Mouse (Mus musculus) layer of hippocampus, postnatal 25 days (tissue): ENCODE results near the gene Dock9. TPM values are rescaled to one million over a fixed set of nuclear protein-coding genes. Genes with fewer than 3 reads are reported as not detected.
A peak's percentile ranks its signal among the peaks of the same experiment; 100 is the strongest.
"Not testable (repeated sequence)": the region's sequence is repeated elsewhere in the genome, so short reads cannot be mapped to it uniquely, and the experiment has no call there.

Experiments used
- DNase-seq, 2 experiments: peaks; one replicate each; pipeline ENCODE4 v3.0.0; 2022; ENCODE audit warnings: mixed read lengths in 2 of 2, low spot score in 1 of 2; ENCODE audit errors: extremely low spot score in 1 of 2
- total RNA-seq, 2 experiments: library from RNA; stranded (reverse); gene quantifications; 2 replicates each; pipeline ENCODE4 v1.2.3; 2021

Gene Dock9
- total RNA-seq, 2 experiments from 2014 or later = 195 to 220 TPM

- no peak for DNase-seq
Measured at GRCm38 (mm10) chr14:121706482-121706901, 91.1 kb downstream of the Dock9 start.

GRCm38 (mm10) chr14:121705644-121706043, 92.0 kb downstream of the Dock9 start:
- no peak for DNase-seq

GRCm38 (mm10) chr14:121702534-121702933, 95.1 kb downstream of the Dock9 start:
- no peak for DNase-seq

GRCm38 (mm10) chr14:121700013-121700412, 97.6 kb downstream of the Dock9 start:
- DNase-seq = no peak

DNA sequence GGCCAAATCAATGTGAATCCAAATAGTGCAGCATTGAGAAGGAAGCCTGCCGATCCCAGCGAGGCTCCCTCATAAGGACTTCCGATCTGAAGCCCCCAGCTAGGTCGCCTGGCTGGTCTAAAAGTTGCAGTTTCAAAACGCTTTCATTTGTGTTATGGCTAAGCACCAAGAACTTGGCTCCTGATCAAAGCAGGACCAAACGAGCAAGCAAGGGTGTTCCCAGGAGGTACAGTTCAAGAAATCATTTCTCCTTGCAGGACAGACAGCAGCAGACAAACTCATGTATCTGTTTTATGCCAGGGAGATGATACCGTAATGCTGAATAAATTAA, 99.1 kb downstream of the Dock9 start:
- DNase-seq = no peak

GRCm38 (mm10) chr14:121697709-121698619, 99.7 kb downstream of the Dock9 start:
- peak in 1 of 2 experiments; percentile 48 for DNase-seq

DNA sequence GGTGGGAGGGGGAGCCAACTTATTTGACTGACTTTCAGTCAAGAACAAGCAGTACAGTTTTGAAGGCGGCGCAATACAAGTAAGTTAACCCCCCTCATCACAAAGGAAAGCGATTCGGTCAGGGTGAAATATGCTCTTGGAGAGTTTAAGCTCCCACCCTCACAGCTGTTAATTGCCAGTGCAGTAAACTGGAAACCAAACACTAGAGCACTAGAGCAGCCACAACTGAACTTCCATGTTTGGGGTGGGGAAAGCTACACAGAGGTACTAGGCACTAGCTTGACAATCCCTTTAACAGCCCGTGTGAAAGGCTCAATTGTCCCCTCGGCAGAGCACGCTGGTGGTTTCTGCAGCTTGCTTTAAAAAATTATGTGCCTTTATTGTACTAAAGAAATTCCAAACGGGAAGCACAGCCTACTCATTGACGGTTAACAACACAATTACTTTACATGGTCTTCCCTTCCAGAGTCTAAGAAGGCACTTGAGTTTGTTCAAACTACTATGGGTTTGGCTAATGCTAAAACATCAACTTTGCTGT, 100.4 kb downstream of the Dock9 start:
- DNase-seq = no peak

- DNase-seq = no peak
Measured at GRCm38 (mm10) chr14:121696429-121697118, 101.1 kb downstream of the Dock9 start.

- no peak for DNase-seq
Measured at GRCm38 (mm10) chr14:121694706-121695105, 102.9 kb downstream of the Dock9 start.

DNA sequence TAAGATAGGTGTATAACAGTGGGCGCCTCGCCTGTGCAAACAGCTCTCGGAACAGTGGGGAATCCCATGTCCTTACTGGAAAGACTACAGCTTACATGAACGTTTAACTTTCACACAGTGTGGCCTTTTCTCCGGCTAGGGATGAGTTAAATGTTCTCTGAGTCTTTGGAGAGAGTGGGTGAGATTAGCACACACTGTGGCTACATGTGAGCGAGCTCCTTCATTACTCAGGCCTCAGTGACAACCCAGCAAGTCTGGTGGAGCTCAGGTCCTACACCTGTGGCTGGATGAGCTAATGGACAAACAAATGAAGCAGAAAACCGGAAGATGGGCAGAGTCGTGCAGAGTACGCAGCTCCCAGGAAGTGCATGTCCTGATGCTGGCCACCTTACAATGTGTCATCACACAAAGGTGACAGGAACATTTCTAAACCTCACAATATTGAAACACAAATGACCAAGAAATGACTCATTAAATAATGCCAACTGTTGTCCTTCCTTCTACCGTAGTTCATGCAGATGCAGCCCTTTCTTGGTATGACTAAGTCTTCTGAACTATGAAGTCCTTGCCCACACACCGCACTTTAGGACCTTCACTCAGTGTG, 103.5 kb downstream of the Dock9 start:
- DNase-seq = no peak

- not testable (repeated sequence) for DNase-seq
Measured at GRCm38 (mm10) chr14:121689649-121690048, 108.0 kb downstream of the Dock9 start.

GRCm38 (mm10) chr14:121688175-121688574, 109.5 kb downstream of the Dock9 start:
- no peak for DNase-seq

- DNase-seq = no peak
Measured at GRCm38 (mm10) chr14:121687274-121687673, 110.4 kb downstream of the Dock9 start.

- no peak for DNase-seq
Measured at GRCm38 (mm10) chr14:121678913-121679312, 118.7 kb downstream of the Dock9 start.

DNA sequence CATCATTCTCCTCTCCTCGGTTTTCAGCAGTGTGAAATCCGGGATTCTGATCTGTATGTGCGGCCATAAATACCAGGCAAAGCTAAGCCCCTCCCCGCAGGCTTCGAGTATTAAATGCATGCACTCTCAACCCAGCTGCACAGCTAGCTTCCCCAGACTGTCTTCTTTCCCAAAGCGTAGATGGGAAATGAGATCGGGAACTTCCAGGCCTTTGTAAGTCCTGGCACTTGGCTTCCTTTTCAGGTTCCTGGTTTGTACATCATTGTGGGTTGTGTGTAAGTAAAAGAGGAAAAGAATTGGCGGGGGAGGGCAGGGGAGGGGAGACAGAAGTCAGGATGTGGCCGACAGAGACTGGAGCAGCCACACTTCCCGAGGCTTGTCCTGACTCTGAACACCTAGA, 119.2 kb downstream of the Dock9 start:
- DNase-seq = no peak

- DNase-seq = no peak
Measured at GRCm38 (mm10) chr14:121676596-121677330, 120.9 kb downstream of the Dock9 start.

- no peak for DNase-seq
Measured at GRCm38 (mm10) chr14:121676121-121676591, 121.5 kb downstream of the Dock9 start.

DNA sequence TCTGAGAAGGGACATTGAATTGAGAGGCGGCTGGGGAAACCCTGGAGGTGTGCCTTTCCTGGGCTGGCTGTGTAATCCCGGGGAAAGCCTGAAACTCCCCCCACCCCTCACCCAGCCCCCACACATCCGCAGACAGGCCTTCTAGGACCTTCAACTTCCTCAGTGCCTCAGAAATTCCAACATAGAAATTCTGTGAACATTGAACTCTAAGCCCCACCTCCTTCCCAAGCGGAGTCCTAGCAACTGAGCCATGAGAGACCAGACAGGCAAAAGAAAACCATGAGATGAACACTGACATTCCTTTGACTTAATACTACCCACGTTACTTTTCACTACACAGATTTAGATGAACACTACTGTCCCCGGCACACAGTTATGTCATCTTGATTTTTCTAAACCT, 122.1 kb downstream of the Dock9 start:
- no peak for DNase-seq

DNA sequence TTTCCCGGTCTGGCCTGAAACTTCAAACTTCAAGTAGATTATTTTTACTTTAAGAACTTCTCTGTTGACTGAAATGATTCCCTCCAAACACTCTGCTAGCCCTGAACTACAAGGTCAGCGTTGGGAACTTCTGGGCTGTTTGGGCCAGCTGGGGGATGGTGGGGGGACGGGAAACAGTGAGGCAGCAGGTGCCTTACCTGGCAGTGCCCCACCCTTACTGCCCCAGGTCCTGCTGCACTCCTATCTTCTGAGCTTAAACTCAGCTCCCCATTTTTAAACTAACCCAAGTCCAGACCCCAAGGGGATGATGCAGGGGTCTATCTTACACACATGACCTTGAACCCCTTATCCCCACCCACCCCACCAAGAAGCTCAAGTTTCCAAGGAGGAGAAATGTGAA, 122.5 kb downstream of the Dock9 start:
- DNase-seq = no peak

- no peak for DNase-seq
Measured at GRCm38 (mm10) chr14:121670016-121670415, 127.6 kb downstream of the Dock9 start.
